Mouse (Mus musculus) left cerebral cortex, postnatal 10 days (tissue): ENCODE results near the gene Chrne. TPM values are rescaled to one million over a fixed set of nuclear protein-coding genes. Genes with fewer than 3 reads are reported as not detected.
"Not testable (repeated sequence)": the region's sequence is repeated elsewhere in the genome, so short reads cannot be mapped to it uniquely, and the experiment has no call there.

Source experiments
- DNase-seq, 2 experiments: peaks; one replicate each; pipeline ENCODE4 v3.0.0; 2021 to 2022; ENCODE audit warnings: low spot score in 2 of 2, mixed read lengths in 1 of 2; ENCODE audit errors: extremely low spot score in 1 of 2
- intact Hi-C: fragments of 180-260 bp; cut with DNase I; formaldehyde crosslinking; loops from one replicate; pipeline ENCODE4 v1.15.1; 2025
- total RNA-seq, 2 experiments: library from RNA; stranded (reverse); gene quantifications; 2 replicates each; pipeline ENCODE4 v1.2.3; 2021

The Chrne gene
- total RNA-seq, 2 experiments from 2014 or later, result 0.75 TPM; not detected in 1

DNA sequence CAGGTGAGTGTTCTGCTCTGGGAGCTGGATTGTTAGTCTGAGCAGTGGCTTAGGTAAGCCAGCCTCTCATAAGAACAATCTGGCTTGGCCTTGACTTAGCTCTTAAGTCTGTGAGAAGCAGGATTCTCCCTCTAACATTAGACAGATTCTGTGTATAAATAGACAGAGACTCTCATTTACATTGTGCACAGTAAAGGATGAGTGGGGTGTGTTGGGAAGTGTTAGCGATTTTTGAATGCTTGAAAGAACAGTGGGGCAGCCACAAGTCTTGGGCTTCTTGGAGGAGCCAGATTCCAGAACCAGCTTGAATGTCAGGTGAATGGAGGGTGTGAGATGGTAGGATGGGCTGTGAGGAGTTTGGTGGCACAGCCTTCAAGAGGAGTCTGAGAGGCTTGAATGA lies 47.4 kb downstream of the Chrne start:
- DNase-seq, result no peak
- intact Hi-C loops, result no loop called here

DNA sequence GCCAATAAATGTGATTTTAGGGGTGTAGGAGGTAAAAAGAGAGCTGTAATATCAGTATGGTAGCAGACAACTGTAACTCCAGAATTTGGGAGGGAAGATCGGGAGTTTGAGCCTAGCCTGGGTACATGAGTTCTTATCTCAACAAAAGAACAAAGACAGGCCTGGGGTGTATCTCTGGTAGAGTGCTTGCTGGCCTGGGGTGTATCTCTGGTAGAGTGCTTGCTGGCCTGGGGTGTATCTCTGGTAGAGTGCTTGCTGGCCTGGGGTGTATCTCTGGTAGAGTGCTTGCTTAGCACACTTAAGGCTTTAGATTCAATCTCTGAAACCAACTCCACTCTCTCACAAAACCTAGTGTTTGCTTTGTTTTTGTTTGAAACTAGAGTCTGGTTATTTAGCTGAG lies 48.4 kb downstream of the Chrne start:
- DNase-seq, intact Hi-C loops: not testable (repeated sequence)

DNA sequence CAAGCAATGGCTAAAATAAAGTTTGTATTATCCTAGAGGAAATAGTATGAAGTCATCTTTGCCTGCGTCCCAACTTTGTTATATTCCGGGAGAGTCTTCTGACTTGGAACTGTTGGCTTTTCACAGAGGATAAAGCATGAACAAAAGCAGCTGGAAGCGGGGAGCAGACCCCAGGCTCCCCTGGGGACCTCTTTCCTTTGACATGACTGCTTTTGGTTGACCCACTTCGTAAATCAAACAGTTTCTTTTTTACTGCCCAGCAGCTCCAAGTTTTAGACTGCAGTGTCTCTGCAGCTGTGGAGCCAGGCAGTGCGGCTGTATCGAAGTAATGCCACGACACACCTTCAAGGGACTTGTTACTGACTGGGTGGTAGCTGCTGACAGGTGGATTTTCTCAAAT lies 52.4 kb downstream of the Chrne start:
- intact Hi-C loops, result no loop called here
- DNase-seq, result no peak

Other genes with a start within 250 kb of the Chrne start
- gene Pelp1, start 209.2 kb downstream of the Chrne start, total RNA-seq, result 10 to 100 TPM; 48.1 to 48.6 TPM
- gene Arrb2, start 186.6 kb downstream of the Chrne start, total RNA-seq, result 10 to 100 TPM; 75.3 to 76.9 TPM
- 10 to 100 TPM; 20.7 to 23.1 TPM for gene Med11, start 167.3 kb downstream of the Chrne start, total RNA-seq
- gene Zmynd15, start 159.8 kb downstream of the Chrne start, total RNA-seq, result 1 to 10 TPM; 1.0 to 1.1 TPM
- under 1 TPM; 0.69 to 0.71 TPM for gene Cxcl16, start 159.2 kb downstream of the Chrne start, total RNA-seq
- gene Tm4sf5, start 114.0 kb downstream of the Chrne start, total RNA-seq, result 1 to 10 TPM; 1.4 to 1.5 TPM
- gene Vmo1, start 104.6 kb downstream of the Chrne start, total RNA-seq, result not detected
- gene Gltpd2, start 100.0 kb downstream of the Chrne start, total RNA-seq, result not detected
- gene Psmb6, start 93.8 kb downstream of the Chrne start, total RNA-seq, result 100 to 1,000 TPM; 218 to 220 TPM
- gene Gm40193, start 86.3 kb downstream of the Chrne start, total RNA-seq, result not detected
- 10 to 100 TPM; 21.4 to 24.5 TPM for gene Pld2, start 79.2 kb downstream of the Chrne start, total RNA-seq
- gene Mink1, start 56.3 kb downstream of the Chrne start, total RNA-seq, result 100 to 1,000 TPM; 252 to 262 TPM
- 1 to 10 TPM in 1 of 2 experiments, under 1 TPM in 1; 0.45 to 1.1 TPM for gene 4930544D05Rik, start 3.4 kb downstream of the Chrne start, total RNA-seq
- not detected for gene Gp1ba, start 19.9 kb upstream of the Chrne start, total RNA-seq
- 10 to 100 TPM; 62.2 to 62.7 TPM for gene Rnf167, start 28.0 kb upstream of the Chrne start, total RNA-seq
- gene Slc25a11, start 28.3 kb upstream of the Chrne start, total RNA-seq, result 100 to 1,000 TPM; 112 to 121 TPM
- gene Pfn1, start 35.4 kb upstream of the Chrne start, total RNA-seq, result 100 to 1,000 TPM; 286 to 295 TPM
- gene Eno3, start 38.0 kb upstream of the Chrne start, total RNA-seq, result 10 to 100 TPM in 1 of 2 experiments, 1 to 10 TPM in 1; 9.2 to 10.9 TPM
- gene Spag7, start 50.2 kb upstream of the Chrne start, total RNA-seq, result 10 to 100 TPM; 50.1 to 52.9 TPM
- gene Camta2, start 68.9 kb upstream of the Chrne start, total RNA-seq, result 100 to 1,000 TPM; 151 to 152 TPM
- 1 to 10 TPM; 1.2 to 2.0 TPM for gene Inca1, start 80.9 kb upstream of the Chrne start, total RNA-seq
- 10 to 100 TPM; 38.6 to 41.8 TPM for gene Kif1c, start 81.3 kb upstream of the Chrne start, total RNA-seq
- gene Zfp3, start 145.0 kb upstream of the Chrne start, total RNA-seq, result 10 to 100 TPM; 13.8 to 15.8 TPM
- gene Scimp, start 193.4 kb upstream of the Chrne start, total RNA-seq, result not detected
- 100 to 1,000 TPM; 113 to 115 TPM for gene Rabep1, start 225.6 kb upstream of the Chrne start, total RNA-seq